Mouse (Mus musculus): ENCODE results near the gene Eif4h. TPM values are rescaled to one million over a fixed set of nuclear protein-coding genes. Genes with fewer than 3 reads are reported as not detected.

Eif4h gene
- 237 TPM for polyA plus RNA-seq (2017; shearing (Covaris generic))

GRCm38 (mm10) chr5:134639269-134639682, at the start of gene Eif4h:
Gene Eif4h (minus strand): TSS chr5:134639490.

GRCm38 (mm10) chr5:134688086-134688717, 48.9 kb upstream of the Eif4h start, which contains the start of gene Limk1:
Gene Limk1 (minus strand): TSS chr5:134688598.

GRCm38 (mm10) chr5:134614802-134615201, 24.5 kb downstream of the Eif4h start, which contains the start of gene Lat2:
Gene Lat2 (minus strand): TSS chr5:134615025.

GRCm38 (mm10) chr5:134581146-134581545, 58.1 kb downstream of the Eif4h start, which contains the start of gene Rfc2:
Gene Rfc2 (plus strand): TSS chr5:134581366.

Other genes with a start within 250 kb of the Eif4h start
- gene Gtf2ird1, start 182.8 kb downstream of the Eif4h start, polyA plus RNA-seq (2017; shearing (Covaris generic)): 3.1 TPM
- 1.6 TPM for gene Clip2, start 87.1 kb downstream of the Eif4h start, polyA plus RNA-seq (2017; shearing (Covaris generic))
- gene Syna, start 79.3 kb downstream of the Eif4h start, polyA plus RNA-seq (2017; shearing (Covaris generic)): not detected
- gene Rfc2, start 58.1 kb downstream of the Eif4h start, polyA plus RNA-seq (2017; shearing (Covaris generic)): 103 TPM
- not detected for gene Lat2, start 24.5 kb downstream of the Eif4h start, polyA plus RNA-seq (2017; shearing (Covaris generic))
- gene Limk1, start 49.1 kb upstream of the Eif4h start, polyA plus RNA-seq (2017; shearing (Covaris generic)): 14.3 TPM
- gene Eln, start 107.8 kb upstream of the Eif4h start, polyA plus RNA-seq (2017; shearing (Covaris generic)): not detected

Data from effector memory CD4-positive, alpha-beta T cell, adult 5 months (primary cell).